Mouse (Mus musculus) liver (tissue): Measurements from ENCODE around the gene Fbxo3.
"Not testable (repeated sequence)": the region's sequence is repeated elsewhere in the genome, so short reads cannot be mapped to it uniquely, and the experiment has no call there.

Source experiments
- DNase-seq: peaks from one replicate; pipeline ENCODE4 v3.0.0-alpha.2; 2020; ENCODE audit warnings: mixed read lengths

The Fbxo3 gene

DNA sequence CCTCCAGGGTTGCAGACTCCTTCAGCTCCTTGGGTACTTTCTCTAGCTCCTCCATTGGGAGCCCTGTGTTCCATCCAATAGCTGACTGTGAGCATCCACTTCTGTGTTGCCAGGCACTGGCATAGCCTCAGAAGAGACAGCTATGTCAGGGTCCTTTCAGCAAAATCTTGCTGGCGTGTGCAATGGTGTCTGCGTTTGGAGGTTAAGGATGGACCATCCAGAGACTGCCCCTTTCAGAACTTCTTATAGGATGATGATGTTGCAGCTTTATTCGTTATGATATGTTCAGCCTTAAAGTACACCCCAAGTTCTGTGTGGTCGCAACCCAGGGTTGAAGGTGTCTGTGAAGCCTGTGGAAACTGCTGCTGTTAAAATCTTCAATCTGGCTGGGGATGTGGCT is 69.9 kb downstream of the Fbxo3 start:
- peak; percentile 10 for DNase-seq

- DNase-seq: peak; percentile 76
Observed at GRCm38 (mm10) chr2:104098529-104099230, 71.2 kb downstream of the Fbxo3 start.

DNA sequence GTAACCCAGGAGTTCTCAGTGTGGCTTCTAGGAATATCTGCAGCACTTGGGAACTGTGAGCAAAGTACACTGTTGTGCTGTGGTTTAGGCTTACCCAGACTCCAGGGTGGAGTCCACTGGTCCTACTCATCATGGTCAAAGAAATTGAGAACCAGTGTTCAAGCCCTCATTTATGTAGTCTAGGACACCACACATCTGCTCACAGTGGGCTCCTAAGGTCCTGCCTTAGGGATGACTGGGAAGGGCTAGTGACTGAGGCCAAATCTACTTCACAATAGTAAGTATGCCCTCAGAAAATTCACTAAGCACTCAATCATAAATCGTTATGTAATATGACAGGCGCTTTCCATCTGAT is 71.7 kb downstream of the Fbxo3 start:
- peak; percentile 33 for DNase-seq

DNA sequence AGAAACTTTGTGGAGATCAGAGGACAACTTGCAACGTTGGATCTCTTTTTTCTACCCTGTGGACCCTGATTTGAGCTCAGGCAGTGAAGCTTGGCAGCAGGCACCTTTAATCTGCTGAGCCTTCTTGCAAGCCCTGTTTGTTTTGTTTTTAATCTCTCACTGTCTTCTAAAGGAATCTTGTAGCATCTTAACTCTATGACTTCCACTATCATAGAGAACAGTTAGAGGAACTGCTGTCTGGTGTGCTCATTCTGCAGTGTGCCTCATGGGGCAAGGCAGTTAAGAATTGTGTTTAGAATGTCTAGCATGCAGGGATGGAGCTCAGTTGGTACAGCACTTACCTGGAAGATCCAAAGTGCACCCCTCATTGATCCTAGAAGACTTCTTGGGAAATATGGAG is 72.4 kb downstream of the Fbxo3 start:
- peak; percentile 3 for DNase-seq

DNA sequence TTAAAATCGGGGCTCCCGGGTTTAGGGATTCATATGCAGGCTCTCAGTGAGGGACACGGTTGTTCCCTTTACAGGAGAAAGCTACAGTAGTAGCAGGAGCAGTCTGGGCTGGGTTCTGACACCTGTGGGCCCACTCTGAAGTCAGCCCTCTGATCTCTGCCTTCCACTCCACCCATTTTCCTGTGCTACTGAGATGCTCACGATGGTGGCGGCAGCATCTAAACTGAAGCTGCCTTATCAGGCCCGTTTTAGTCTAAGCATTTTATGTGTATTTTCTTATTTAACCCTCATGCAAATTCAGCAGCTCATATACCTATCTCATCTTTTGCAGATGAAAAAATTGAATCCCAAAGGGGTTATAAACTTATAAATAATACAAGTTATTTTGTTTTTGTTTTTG is 77.3 kb downstream of the Fbxo3 start:
- DNase-seq: peak; percentile 2

DNA sequence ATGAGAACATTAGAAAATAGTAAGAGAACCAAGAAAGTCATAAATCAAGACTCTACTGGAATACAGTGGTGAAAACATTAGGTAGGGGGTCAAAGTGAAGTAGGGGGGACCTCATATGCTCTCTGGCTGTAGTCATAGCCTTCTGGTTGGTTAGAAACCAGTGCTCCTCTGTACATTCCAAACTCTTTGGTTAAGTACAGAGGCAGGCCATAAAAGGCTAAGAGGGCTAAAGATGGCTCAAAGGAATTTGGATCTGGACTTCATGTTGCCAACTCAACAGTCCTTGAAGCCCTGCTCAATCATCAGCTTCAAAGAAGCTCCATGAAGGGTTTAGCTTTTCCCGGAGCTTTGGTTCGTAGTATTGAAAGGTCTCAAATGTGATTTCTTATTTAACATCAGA is 81.5 kb downstream of the Fbxo3 start:
- not testable (repeated sequence) for DNase-seq

DNA sequence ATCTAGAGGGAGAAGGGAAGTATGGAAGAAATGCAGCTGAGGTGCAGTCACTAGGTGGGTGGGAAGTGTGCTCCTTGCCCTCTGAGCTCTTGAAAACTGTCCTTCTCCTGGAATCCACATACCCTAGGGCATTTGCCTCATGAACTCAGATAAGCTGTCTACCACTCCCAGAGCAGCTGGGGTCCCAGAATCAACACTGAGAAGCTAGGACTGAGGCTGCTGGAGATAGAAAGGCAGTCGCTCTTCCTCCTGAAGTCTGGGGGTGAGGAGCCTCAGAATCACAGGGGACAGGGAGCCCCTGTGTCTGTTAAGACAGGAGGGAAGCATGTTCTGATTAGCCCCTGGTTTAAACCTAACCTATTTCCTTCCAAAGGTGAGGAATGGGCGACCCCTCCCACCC is 82.0 kb downstream of the Fbxo3 start:
- DNase-seq: no peak

DNA sequence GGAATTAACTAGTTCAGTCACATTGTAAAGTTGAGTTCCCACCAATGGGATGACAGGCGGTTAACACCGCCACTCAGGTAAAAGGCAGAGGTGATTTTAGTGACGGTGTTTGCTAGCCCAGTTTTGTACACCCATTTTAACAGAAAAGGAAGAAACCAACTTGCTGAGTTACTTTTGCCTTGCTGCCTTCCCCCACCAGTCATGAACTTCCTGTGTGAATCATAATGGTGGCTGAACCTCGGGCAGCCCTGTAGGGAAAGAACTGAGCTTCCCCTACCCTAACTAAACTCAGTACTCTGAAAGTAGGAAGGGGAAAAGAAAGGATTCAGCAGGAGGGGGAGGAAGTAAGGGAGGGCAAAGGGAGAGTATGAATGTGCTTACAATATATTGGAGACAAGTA is 82.5 kb downstream of the Fbxo3 start:
- DNase-seq: no peak

DNA sequence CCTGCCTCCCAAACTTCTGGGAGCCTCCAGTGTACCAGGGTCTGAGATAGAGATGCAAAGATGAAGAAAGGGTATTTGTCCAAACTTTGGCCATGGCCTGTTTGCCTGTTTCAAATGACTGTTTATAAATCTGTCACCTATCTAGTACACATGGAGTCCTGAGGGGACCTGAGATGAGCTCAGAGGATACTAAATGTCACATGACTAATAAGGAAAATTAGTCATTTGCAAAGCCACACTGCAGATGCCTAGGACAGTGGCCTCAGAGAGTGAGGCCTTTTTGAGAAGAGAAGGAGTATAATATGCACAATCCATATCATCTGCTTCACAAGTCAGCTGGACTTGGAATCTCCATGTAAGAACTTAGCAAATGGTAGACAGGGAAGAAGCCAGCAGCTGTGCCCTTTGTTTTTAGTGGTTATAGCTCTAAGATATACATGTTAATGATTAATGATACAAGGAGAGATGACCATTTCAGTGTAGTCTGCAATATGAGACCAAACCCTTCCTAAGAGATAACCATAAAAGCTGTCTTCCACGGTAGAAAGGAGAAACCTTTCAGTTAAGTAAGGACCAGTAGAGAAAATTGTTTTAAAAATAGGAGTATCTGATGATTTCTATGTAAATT is 83.8 kb downstream of the Fbxo3 start:
- not testable (repeated sequence) for DNase-seq
